Mouse (Mus musculus) heart, postnatal 0 days (tissue): Measurements from ENCODE around the gene Pnpo. TPM values are rescaled to one million over a fixed set of nuclear protein-coding genes. Genes with fewer than 3 reads are reported as not detected.

ENCODE experiments used
- ATAC-seq: fragments of 200-750 bp; cut with Nextera tagmentation; 2 replicates; pipeline ENCODE4 v1.8.0; 2017; ENCODE audit warnings: low read depth, moderate number of reproducible peaks, moderate library complexity; ENCODE audit not compliant: insufficient read depth
- DNase-seq: peaks from one replicate; pipeline ENCODE4 v3.0.0-alpha.2; 2016; ENCODE audit warnings: low spot score
- H3K27ac ChIP-seq: fragments of 300-500 bp; sonication (generic); 2 replicates; pipeline ENCODE4 v1.5.1; 2014; ENCODE audit warnings: low read depth, mild to moderate bottlenecking
- H3K27me3 ChIP-seq: fragments of 300-500 bp; sonication (generic); 2 replicates; pipeline ENCODE4 v1.6.1; 2014; ENCODE audit warnings: low read length, mixed read lengths; ENCODE audit not compliant: control insufficient read depth, insufficient read depth
- H3K36me3 ChIP-seq: fragments of 300-500 bp; sonication (generic); replicated peaks from 2 replicates; pipeline ENCODE4 v1.6.1; 2014; ENCODE audit warnings: low read length, mixed read lengths; ENCODE audit not compliant: control insufficient read depth, insufficient read depth
- H3K4me1 ChIP-seq: fragments of 300-500 bp; sonication (generic); 2 replicates; pipeline ENCODE4 v1.6.1; 2014; ENCODE audit warnings: antibody characterized with exemption; ENCODE audit not compliant: control insufficient read depth, insufficient read depth
- H3K4me2 ChIP-seq: fragments of 300-500 bp; sonication (generic); 2 replicates; pipeline ENCODE4 v1.6.1; 2014; ENCODE audit warnings: low read depth, mild to moderate bottlenecking, low read length, moderate library complexity
- H3K4me3 ChIP-seq: fragments of 300-500 bp; sonication (generic); 2 replicates; pipeline ENCODE4 v1.5.1; 2014; ENCODE audit warnings: low read depth, low read length
- H3K9ac ChIP-seq: fragments of 300-500 bp; sonication (generic); replicated peaks from 2 replicates; pipeline ENCODE4 v1.6.1; 2014; ENCODE audit warnings: low read depth, low read length, mixed read lengths
- H3K9me3 ChIP-seq: fragments of 300-500 bp; sonication (generic); replicated peaks from 2 replicates; pipeline ENCODE4 v1.6.1; 2016; ENCODE audit warnings: low read length; ENCODE audit not compliant: control insufficient read depth
- CTCF ChIP-seq: IDR thresholded peaks from 2 replicates; pipeline ENCODE4 v1.5.1; 2016; ENCODE audit warnings: antibody characterized with exemption, control low read depth, low read depth
- EP300 ChIP-seq: IDR thresholded peaks from 2 replicates; pipeline ENCODE4 v1.6.1; 2016; ENCODE audit warnings: antibody characterized with exemption, low read depth
- WGBS: fragments of 180-500 bp; shearing (Covaris S2); extraction: QIAGEN DNeasy Blood & Tissue Kit; methylation state at CpG from one replicate; pipeline ENCODE4 v1.1.7; 2014; 5-methylcytosine and 5-hydroxymethylcytosine counted together
- polyA plus RNA-seq: library from polyadenylated mRNA; unstranded; fragments of >200 nt; fragmentation: Nextera tagmentation; extraction: Ambion mirVana; gene quantifications from 2 replicates; pipeline ENCODE4 v1.2.1, GENCODE M21; 2015
- total RNA-seq: library from RNA; depleted of rRNA; stranded (reverse); fragments of >200 nt; gene quantifications from 2 replicates; pipeline ENCODE4 v1.2.3, GENCODE M21; 2014; ENCODE audit warnings: low replicate concordance

Gene Pnpo
- total and polyA plus RNA-seq, 2 experiments from 2014 or later = 20.9 to 28.1 TPM

DNA sequence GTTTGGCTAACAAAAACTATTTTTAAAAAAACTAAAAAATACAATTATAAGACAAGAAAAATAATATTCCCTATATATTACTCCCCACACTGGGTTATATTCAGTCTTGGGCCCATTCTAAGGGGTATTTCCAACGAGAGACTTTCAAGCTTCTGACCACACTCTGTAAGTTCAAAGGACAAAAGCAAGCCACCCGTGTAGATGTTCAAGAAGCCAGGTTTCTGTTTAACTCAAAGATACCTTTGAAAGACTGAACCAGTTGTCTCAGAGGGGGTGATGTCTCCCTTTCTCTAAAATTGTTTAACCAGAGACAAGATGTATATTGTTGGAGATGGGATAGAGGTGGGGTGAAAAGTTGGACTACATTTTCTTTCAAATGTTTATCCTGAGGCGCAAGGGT, 22.4 kb upstream of the Pnpo start:
- Histone ChIP-seq H3K9ac (no peak overlapping the region), H3K4me1 (peaks cover 45% of the 10 kb centered on the region), H3K27ac (peak overlapping the region; percentile 99), H3K4me2 (no peak overlapping the region), H3K27me3 (no peaks in the 10 kb centered on the region), H3K9me3 (no peaks in the 10 kb centered on the region), H3K36me3 (peaks cover 20% of the 10 kb centered on the region), H3K4me3 (no peak overlapping the region)
- ATAC-seq = no peak
- DNase-seq = no peak
- 87% methylated on average over 3 of the region's 3 CpGs for WGBS
- TF ChIP-seq CTCF (no peak), EP300 (no peak)

DNA sequence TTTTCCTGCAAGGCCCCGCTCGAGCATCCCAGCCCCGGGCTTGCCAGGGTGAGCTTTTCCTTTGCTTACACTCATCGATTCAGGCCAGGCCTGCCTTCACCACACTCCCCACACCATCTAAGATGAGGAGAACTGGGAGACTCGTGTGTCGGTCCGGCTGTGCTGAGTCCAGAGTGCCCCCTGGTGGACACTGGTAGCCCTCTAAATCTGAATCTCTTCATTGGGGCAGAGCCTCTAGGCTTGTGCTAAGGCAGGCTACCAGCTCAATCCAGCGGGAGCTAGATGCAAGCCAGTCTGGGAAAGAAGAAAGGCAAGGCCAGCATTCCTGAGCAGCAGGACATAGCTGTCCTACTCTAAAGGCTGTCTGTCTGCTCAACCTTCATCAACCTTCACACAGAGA, 19.8 kb upstream of the Pnpo start:
- Histone ChIP-seq H3K27me3 (no peaks in the 10 kb centered on the region), H3K9me3 (no peaks in the 10 kb centered on the region), H3K36me3 (peaks cover 41% of the 10 kb centered on the region), H3K27ac (no peak overlapping the region), H3K9ac (no peak overlapping the region), H3K4me1 (peaks cover 19% of the 10 kb centered on the region), H3K4me3 (no peak overlapping the region), H3K4me2 (no peak overlapping the region)
- DNase-seq (peak; percentile 88), ATAC-seq (peak; percentile 82)
- WGBS = 15% methylated on average over 8 of the region's 8 CpGs
- peak; percentile 93 for TF ChIP-seq CTCF
- no peak for TF ChIP-seq EP300

DNA sequence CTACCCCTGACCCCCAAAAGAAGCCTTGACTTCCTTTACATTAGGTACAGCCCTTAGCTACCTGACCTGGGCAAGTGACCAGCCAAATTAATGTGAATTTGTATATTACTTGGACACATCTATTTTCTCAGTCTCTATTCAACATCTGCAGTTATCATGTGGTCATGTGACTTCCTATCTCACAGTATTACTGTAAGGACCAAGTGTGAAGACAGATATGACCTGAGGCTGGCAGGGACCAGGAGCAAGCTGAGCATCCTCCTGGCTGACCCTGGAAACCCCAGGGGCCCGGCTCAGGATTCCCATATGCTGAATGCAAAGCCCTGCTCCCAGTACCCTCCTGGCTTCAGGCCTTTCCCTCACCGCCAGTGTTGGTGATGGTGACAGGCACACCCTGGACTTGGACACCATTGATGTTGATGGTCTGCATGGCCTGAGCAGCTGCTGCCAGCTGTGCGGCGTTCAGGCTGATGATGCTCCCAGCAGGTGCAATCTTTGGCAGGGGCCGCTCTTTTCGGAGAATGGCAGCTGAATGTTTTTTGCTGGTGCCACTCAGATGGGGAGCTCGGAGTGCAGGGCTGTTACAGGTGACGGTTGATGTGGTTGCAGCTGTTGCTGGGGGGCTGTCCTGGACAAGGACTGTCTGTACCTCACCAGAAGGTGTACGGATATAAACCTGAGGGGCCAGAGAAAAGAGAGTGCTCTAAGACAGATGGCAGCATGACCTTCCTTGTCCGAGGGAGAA, 13.4 kb upstream of the Pnpo start:
- no peak overlapping the region; the same call in 1 of the 2 replicates for H3K27ac ChIP-seq
- H3K9me3 ChIP-seq = no peaks in the 10 kb centered on the region
- 85% methylated on average over 10 of the region's 10 CpGs for WGBS
- no peak for ATAC-seq
- TF ChIP-seq CTCF (no peak), EP300 (no peak)
- H3K4me3 ChIP-seq = no peak overlapping the region
- no peak overlapping the region for H3K9ac ChIP-seq
- H3K27me3 ChIP-seq = no peaks in the 10 kb centered on the region
- no peak overlapping the region for H3K4me2 ChIP-seq
- H3K4me1 ChIP-seq = no peaks in the 10 kb centered on the region
- H3K36me3 ChIP-seq = peaks cover 88% of the 10 kb centered on the region
- DNase-seq = no peak

DNA sequence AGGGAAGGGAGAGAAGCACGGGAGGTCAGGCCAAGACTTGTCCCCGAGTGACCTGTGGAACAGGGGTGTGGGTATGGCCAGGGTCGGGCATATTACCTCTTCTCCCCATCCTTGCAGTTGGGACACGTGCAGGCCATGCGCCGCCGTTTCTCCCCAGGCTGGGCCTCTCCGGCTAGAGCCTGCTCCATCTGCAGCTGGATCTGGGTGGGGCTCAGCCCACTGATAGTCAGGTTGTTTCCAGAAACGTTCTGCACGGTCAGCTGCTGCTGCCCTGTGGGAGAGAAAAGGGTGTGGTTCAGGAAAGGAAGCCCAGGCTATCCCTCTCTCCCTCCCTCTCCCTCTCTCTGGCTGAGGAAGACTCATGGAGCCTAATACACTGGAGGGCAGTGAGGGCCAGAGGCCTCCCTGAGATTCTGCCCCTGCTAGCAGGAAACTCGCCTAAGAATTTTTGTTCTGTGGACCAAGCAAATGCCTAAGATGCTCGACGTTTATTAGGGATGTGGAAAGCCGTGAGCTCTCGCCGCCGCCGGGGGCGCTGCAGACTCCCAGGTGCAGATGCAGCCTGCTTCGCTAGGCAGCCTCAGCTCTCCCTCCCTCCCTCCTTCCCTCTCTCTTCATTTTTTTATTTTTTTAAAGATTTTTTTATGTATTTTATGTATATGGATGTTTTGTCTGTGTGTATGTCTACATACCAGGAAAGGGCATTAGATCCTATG, 12.4 kb upstream of the Pnpo start:
- ATAC-seq = no peak
- Histone ChIP-seq H3K4me3 (no peak overlapping the region), H3K9ac (no peak overlapping the region), H3K27me3 (no peaks in the 10 kb centered on the region), H3K36me3 (peaks cover 85% of the 10 kb centered on the region), H3K4me2 (no peak overlapping the region), H3K9me3 (no peaks in the 10 kb centered on the region), H3K27ac (no peak overlapping the region), H3K4me1 (no peaks in the 10 kb centered on the region)
- WGBS = 56% methylated on average over 20 of the region's 20 CpGs
- TF ChIP-seq CTCF (peak; percentile 18; the same call in 1 of the 2 replicates), EP300 (no peak)
- no peak for DNase-seq

DNA sequence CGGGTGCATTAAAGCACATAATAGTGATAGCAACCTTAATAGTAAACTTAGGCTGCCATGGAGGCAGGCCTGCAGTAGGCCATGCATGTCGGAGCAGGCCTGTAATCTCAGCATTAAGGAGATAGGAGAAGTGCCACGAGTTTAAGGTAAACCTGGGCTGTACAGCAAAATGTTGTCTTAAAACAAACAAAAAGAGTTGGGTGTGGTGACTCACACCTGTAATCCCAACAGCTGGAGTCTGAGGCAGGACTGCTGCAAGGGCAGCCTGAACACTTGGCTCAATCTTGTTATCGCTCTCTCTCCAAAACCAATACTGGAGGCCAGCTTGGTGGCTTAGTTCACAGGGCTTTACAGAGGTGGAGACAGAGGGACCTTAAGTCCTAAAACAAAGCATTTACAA, 11.3 kb upstream of the Pnpo start:
- no peak overlapping the region for H3K4me3 ChIP-seq
- TF ChIP-seq CTCF (no peak), EP300 (no peak)
- no peak overlapping the region for H3K27ac ChIP-seq
- H3K9me3 ChIP-seq = no peaks in the 10 kb centered on the region
- H3K4me2 ChIP-seq = no peak overlapping the region
- no peaks in the 10 kb centered on the region for H3K27me3 ChIP-seq
- peaks cover 75% of the 10 kb centered on the region for H3K36me3 ChIP-seq
- DNase-seq (no peak), ATAC-seq (no peak)
- no peak overlapping the region for H3K9ac ChIP-seq
- 85% methylated on average over 4 of the region's 4 CpGs for WGBS
- H3K4me1 ChIP-seq = no peaks in the 10 kb centered on the region
